In the genomic region with DNA sequence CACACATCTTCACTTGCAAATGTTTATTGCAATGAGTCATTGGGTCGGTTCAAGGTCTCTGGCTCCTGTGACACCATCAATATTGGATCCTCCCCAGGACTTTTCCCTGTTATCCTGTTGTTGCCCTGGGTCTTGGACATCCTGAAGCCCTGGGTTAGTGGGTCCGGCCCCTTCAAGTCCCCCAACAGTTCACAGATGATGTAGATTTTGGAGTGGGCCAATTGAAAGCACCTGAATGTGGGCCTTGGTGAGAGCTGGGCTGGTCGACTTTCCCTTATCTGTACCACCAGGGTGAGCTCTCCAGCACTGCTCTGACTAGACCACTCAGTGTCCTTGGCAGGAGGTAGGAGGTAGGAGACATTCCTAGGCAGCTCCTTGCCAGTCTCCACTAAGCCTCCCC, we compare ENCODE assay signal across 18 mouse cellular contexts. TPM values are rescaled to one million over a fixed set of nuclear protein-coding genes. Genes with fewer than 3 reads are reported as not detected.
DNase-seq lines count a peak whose midpoint lies in the region; ATAC-seq and TF ChIP-seq lines count a peak whose summit lies in the region.
"Had no signal": no experiment of that assay in that cellular context is flagged by ENCODE, and none has a peak within 500 bp of the region (broad histone marks: within the 10 kb centered on the region; RNA-seq: fewer than 3 reads in every experiment).

No protein-coding gene starts in this region.

- H3K9me3 ChIP-seq in forebrain, embryonic 10.5 days, result no peaks in the 10 kb centered on the region
- H3K9me3 ChIP-seq in forebrain, embryonic 12.5 days, result no peaks in the 10 kb centered on the region
- no peaks in the 10 kb centered on the region for H3K9me3 ChIP-seq in neural tube, embryonic 12.5 days
- H3K9me3 ChIP-seq in intestine, postnatal 0 days (ENCODE audit: control insufficient read depth), result no peaks in the 10 kb centered on the region
- no peaks in the 10 kb centered on the region for H3K9me3 ChIP-seq in stomach, embryonic 15.5 days
- H3K9me3 ChIP-seq: heart, embryonic 15.5 days; hindbrain, embryonic 15.5 days had no signal

- H3K36me3 ChIP-seq in forebrain, embryonic 10.5 days (replicated peaks), result no peaks in the 10 kb centered on the region
- H3K36me3 ChIP-seq in forebrain, embryonic 12.5 days (replicated peaks), result no peaks in the 10 kb centered on the region
- H3K36me3 ChIP-seq in neural tube, embryonic 12.5 days, result no peaks in the 10 kb centered on the region
- H3K36me3 ChIP-seq in intestine, postnatal 0 days (ENCODE audit: control insufficient read depth, insufficient read depth), result no peaks in the 10 kb centered on the region
- no peaks in the 10 kb centered on the region for H3K36me3 ChIP-seq in stomach, embryonic 15.5 days
- H3K36me3 ChIP-seq: heart, embryonic 15.5 days; hindbrain, embryonic 15.5 days had no signal

- H3K27ac ChIP-seq in forebrain, embryonic 10.5 days, result peak overlapping the region; percentile 35; the same call in 1 of the 2 replicates
- H3K27ac ChIP-seq in forebrain, embryonic 12.5 days, result no peak overlapping the region
- H3K27ac ChIP-seq in neural tube, embryonic 12.5 days, result no peak overlapping the region
- H3K27ac ChIP-seq in intestine, postnatal 0 days (ENCODE audit: low read depth, low read length), result no peak overlapping the region
- no peak overlapping the region for H3K27ac ChIP-seq in stomach, embryonic 15.5 days
- H3K27ac ChIP-seq: heart, embryonic 15.5 days; hindbrain, embryonic 15.5 days had no signal

- no peak for DNase-seq in forebrain, embryonic 10.5 days (ENCODE audit: extremely low spot score, low spot score)
- DNase-seq in neural tube, embryonic 10.5 days (ENCODE audit: extremely low spot score, low spot score), result no peak
- no peak for DNase-seq in left cerebral cortex, postnatal 25 days (ENCODE audit: low spot score in 2 of 2)
- DNase-seq: cerebellum, postnatal 25 days; forebrain, postnatal 0 days; gastrocnemius, postnatal 14 days; lung, postnatal 10 days had no signal

- H3K4me2 ChIP-seq in forebrain, embryonic 12.5 days, result no peak overlapping the region
- no peak overlapping the region for H3K4me2 ChIP-seq in neural tube, embryonic 12.5 days (replicated peaks)
- no peak overlapping the region for H3K4me2 ChIP-seq in intestine, postnatal 0 days (replicated peaks; ENCODE audit: low read depth)
- no peak overlapping the region for H3K4me2 ChIP-seq in stomach, embryonic 15.5 days
- H3K4me2 ChIP-seq: heart, embryonic 15.5 days; hindbrain, embryonic 15.5 days had no signal

- H3K4me1 ChIP-seq in forebrain, embryonic 10.5 days, result peaks cover 52% of the 10 kb centered on the region
- H3K4me1 ChIP-seq in forebrain, embryonic 12.5 days, result peaks cover 30% of the 10 kb centered on the region
- peaks cover 20% of the 10 kb centered on the region for H3K4me1 ChIP-seq in neural tube, embryonic 12.5 days
- no peaks in the 10 kb centered on the region for H3K4me1 ChIP-seq in intestine, postnatal 0 days (replicated peaks; ENCODE audit: control insufficient read depth, insufficient read depth, low read length)
- H3K4me1 ChIP-seq in stomach, embryonic 15.5 days, result peaks cover 15% of the 10 kb centered on the region

- peak; percentile 15; the same call in 1 of the 2 replicates for TF ChIP-seq CTCF in intestine, postnatal 0 days (IDR thresholded peaks at IDR 0.05; ENCODE audit: low read depth)

- 72% methylated on average over 3 of the region's 3 CpGs for WGBS in forebrain, embryonic 10.5 days
- 67% methylated on average over 3 of the region's 3 CpGs for WGBS in forebrain, embryonic 12.5 days
- WGBS in neural tube, embryonic 12.5 days, result 69% methylated on average over 3 of the region's 3 CpGs
- 59% methylated on average over 3 of the region's 3 CpGs for WGBS in intestine, postnatal 0 days
- 62% methylated on average over 3 of the region's 3 CpGs for WGBS in stomach, embryonic 15.5 days

- H3K4me3 ChIP-seq in forebrain, embryonic 10.5 days, result no peak overlapping the region
- no peak overlapping the region for H3K4me3 ChIP-seq in forebrain, embryonic 12.5 days (replicated peaks)
- H3K4me3 ChIP-seq in neural tube, embryonic 12.5 days, result no peak overlapping the region
- H3K4me3 ChIP-seq in intestine, postnatal 0 days (ENCODE audit: low read depth, low read length), result no peak overlapping the region
- H3K4me3 ChIP-seq in stomach, embryonic 15.5 days (replicated peaks), result no peak overlapping the region
- H3K4me3 ChIP-seq: heart, embryonic 15.5 days; hindbrain, embryonic 15.5 days had no signal

- intact Hi-C loops in left cerebral cortex, postnatal 25 days (cut with DNase I), result no loop called here

- no peak for ATAC-seq in forebrain, embryonic 12.5 days (ENCODE audit: low FRiP score)
- ATAC-seq in neural tube, embryonic 12.5 days (ENCODE audit: low FRiP score, low read depth), result 0 out of 2 replicates have a peak, but pooled peaks have one; percentile 31
- ATAC-seq in intestine, postnatal 0 days, result no peak
- ATAC-seq in stomach, embryonic 15.5 days (ENCODE audit: insufficient read depth, low FRiP score, low read depth), result peak; percentile 66; the same call in 1 of the 2 replicates
- no peak for ATAC-seq in granulocyte monocyte progenitor cell, adult 5-6 weeks (replicated peaks; ENCODE audit: poor library complexity, severe bottlenecking)
- ATAC-seq: forebrain, postnatal 0 days had no signal

- H3K27me3 ChIP-seq in forebrain, embryonic 10.5 days (ENCODE audit: poor library complexity, severe bottlenecking), result peaks cover 4% of the 10 kb centered on the region
- no peaks in the 10 kb centered on the region for H3K27me3 ChIP-seq in forebrain, embryonic 12.5 days
- no peaks in the 10 kb centered on the region for H3K27me3 ChIP-seq in neural tube, embryonic 12.5 days (replicated peaks)
- no peaks in the 10 kb centered on the region for H3K27me3 ChIP-seq in intestine, postnatal 0 days (replicated peaks; ENCODE audit: control insufficient read depth, insufficient read depth, low read length)
- no peaks in the 10 kb centered on the region for H3K27me3 ChIP-seq in stomach, embryonic 15.5 days (replicated peaks)
- H3K27me3 ChIP-seq: heart, embryonic 15.5 days; hindbrain, embryonic 15.5 days had no signal

- H3K9ac ChIP-seq in forebrain, embryonic 12.5 days, result no peak overlapping the region
- no peak overlapping the region for H3K9ac ChIP-seq in neural tube, embryonic 12.5 days
- H3K9ac ChIP-seq in intestine, postnatal 0 days (ENCODE audit: low read depth, low read length), result no peak overlapping the region
- H3K9ac ChIP-seq in stomach, embryonic 15.5 days, result no peak overlapping the region
- H3K9ac ChIP-seq: forebrain, postnatal 0 days; heart, embryonic 15.5 days; hindbrain, embryonic 15.5 days had no signal

RNA-seq across cellular contexts. Expression of gene Serinc5, which starts 15.5 kb away (rescaled TPM):
- polyA plus RNA-seq in forebrain, embryonic 10.5 days (2016; fragmentation: Nextera tagmentation; extraction: Ambion mirVana), result 8.2 and 8.9 TPM in 2 replicates
- 9.5 and 10.0 TPM in 2 replicates for polyA plus RNA-seq in forebrain, embryonic 12.5 days (2016; fragmentation: Nextera tagmentation; extraction: Ambion mirVana)
- 23.4 and 27.9 TPM in 2 replicates for polyA plus RNA-seq in neural tube, embryonic 12.5 days (2016; fragmentation: Nextera tagmentation; extraction: Ambion mirVana)
- polyA plus RNA-seq in intestine, postnatal 0 days (2015; fragmentation: Nextera tagmentation; extraction: Ambion mirVana), result 10.8 and 11.8 TPM in 2 replicates
- polyA plus RNA-seq in stomach, embryonic 15.5 days (2015; fragmentation: Nextera tagmentation; extraction: Ambion mirVana), result 20.4 and 21.9 TPM in 2 replicates
- total RNA-seq in left cerebral cortex, postnatal 25 days (2021), result 10 to 100 TPM; 56.3 to 71.3 TPM
- total RNA-seq in granulocyte monocyte progenitor cell, adult 5-6 weeks (2014; fragmentation: Nextera tagmentation), result 3.9 and 8.7 TPM in 2 replicates
- 4.1 and 5.5 TPM in 2 replicates for total RNA-seq in granulocyte monocyte progenitor cell, adult 5-6 weeks (2017)

RNA-seq across cellular contexts. Expression of gene Spz1, which starts 19.5 kb away (rescaled TPM):
- not detected in 2 replicates for polyA plus RNA-seq in forebrain, embryonic 10.5 days (2016; fragmentation: Nextera tagmentation; extraction: Ambion mirVana)
- not detected in 2 replicates for polyA plus RNA-seq in forebrain, embryonic 12.5 days (2016; fragmentation: Nextera tagmentation; extraction: Ambion mirVana)
- polyA plus RNA-seq in neural tube, embryonic 12.5 days (2016; fragmentation: Nextera tagmentation; extraction: Ambion mirVana), result not detected in 2 replicates
- polyA plus RNA-seq in intestine, postnatal 0 days (2015; fragmentation: Nextera tagmentation; extraction: Ambion mirVana), result not detected in 2 replicates
- not detected in 2 replicates for polyA plus RNA-seq in stomach, embryonic 15.5 days (2015; fragmentation: Nextera tagmentation; extraction: Ambion mirVana)
- not detected for total RNA-seq in left cerebral cortex, postnatal 25 days (2021)
- not detected in 2 replicates for total RNA-seq in granulocyte monocyte progenitor cell, adult 5-6 weeks (2014; fragmentation: Nextera tagmentation)
- total RNA-seq in granulocyte monocyte progenitor cell, adult 5-6 weeks (2017), result not detected in 2 replicates
- total RNA-seq: forebrain, postnatal 0 days; gastrocnemius, postnatal 14 days; layer of hippocampus, postnatal 25 days had no signal
- polyA plus RNA-seq: embryonic facial prominence, embryonic 14.5 days; forebrain, postnatal 0 days; heart, embryonic 15.5 days; hindbrain, embryonic 15.5 days; kidney, embryonic 16.5 days; limb, embryonic 11.5 days had no signal

Comparison
In these comparisons a context has a peak if more than half of its experiments do, and no peak if none do; other contexts are left out.
1. ATAC-seq: peak in neural tube, embryonic 12.5 days (single experiment) and stomach, embryonic 15.5 days (single experiment); none in forebrain, embryonic 12.5 days (single experiment), intestine, postnatal 0 days (single experiment) and granulocyte monocyte progenitor cell, adult 5-6 weeks (single experiment).